Mouse (Mus musculus) liver, adult (tissue): Measurements from ENCODE around the gene Arl2bp.

Experiments used
- GATA4 ChIP-seq: IDR thresholded peaks from 2 replicates; pipeline ENCODE4 v1.6.1; 2014; ENCODE audit warnings: mild to moderate bottlenecking, low read length; ENCODE audit not compliant: insufficient replicate concordance

The Arl2bp gene

DNA sequence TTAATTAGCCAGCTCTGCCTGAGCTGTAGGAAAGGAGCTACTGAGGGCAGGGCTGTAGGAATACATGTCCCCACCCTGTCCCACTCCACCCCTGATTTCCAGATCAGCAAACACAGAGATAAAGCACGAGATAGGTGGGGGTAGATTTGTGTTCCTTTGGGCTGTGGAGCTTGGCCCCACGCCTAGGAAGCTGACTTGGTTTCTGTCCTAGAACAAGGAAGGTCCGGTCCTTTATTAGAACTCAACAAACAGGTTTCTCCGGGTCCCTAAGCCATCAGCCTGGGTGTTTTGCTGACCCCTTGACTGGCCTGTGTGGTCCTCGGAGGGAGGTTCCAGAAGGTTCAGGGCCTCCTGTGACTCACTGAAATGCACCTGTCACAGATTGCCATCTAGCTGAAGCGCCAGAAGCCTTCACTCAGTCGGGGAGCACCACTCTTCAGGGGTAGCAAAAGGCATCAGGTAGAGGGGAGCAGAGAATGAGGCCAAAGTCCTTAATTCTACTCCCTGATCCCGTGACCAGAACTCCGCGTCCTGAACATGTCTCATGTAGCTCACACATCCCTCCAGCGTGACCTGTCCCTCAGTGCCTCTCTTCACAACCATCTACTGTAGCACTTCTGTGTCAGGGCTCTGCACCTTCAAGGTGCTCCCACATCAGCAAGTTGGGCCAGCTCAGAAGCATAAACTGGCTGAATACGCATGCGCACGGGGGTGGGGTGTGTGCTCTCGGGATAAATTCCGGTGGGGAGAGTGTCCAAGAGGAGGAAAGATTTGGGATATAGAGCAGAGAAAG lies 16.5 kb downstream of the Arl2bp start:
- no peak for TF ChIP-seq GATA4

DNA sequence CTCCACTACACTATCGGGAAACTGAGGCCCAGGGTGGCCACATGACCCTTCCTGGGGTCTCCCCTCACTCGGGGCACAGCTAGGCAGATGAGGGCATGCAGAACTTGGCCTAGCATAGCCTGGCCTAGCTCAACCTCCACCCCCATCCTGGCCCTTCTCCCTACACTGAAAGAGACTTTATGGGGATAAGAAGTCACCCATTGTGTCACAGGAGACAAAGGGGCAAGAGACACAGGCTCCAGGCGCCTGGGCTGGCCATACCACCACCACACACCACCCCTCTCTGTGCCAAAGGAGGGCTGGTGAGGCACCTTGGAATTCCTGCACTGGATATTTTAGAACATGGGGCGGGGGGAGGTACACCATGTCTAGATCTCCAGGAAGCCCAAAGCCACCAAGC lies 17.9 kb downstream of the Arl2bp start:
- TF ChIP-seq GATA4, result no peak

DNA sequence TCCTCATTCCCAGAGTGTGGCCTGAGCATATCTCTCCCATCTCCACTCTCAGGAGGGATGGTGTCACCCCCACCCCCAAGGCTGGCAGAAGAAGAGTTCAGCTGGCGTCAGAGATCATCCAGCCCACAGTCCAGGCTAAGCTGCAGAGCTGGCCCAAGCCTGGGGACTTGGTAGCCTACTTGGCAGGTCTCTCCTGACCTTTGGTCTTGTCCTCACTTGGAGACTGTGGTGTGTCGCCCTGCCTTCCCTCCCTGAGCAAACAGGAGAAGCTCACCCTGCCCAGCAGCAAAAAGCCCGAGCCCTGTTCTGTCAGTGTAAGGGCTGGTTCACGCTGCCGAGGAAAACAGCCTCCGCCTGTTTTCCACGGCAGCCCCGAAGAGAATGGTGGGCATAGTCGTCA lies 19.6 kb downstream of the Arl2bp start:
- TF ChIP-seq GATA4, result peak; percentile 32; the same call in 1 of the 2 replicates

DNA sequence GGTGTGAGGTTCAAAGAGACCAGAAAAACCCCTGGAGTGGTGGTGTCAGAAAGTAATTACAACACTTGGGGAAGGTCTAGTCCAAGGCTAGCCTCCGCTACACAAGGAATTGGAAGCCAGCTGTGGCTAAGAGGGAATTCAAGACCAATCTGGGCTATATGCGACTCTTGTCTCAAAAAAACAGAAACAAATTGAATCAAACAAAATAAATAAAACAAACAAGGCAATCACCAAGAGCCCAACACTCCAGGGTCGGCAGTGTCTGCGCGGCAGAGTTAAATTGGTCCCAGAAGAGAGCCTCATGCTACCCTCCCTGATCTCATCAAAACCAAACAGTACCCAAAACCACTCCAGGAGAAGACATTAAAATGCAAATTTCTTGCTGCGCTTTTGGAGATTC lies 28.3 kb downstream of the Arl2bp start:
- no peak for TF ChIP-seq GATA4

DNA sequence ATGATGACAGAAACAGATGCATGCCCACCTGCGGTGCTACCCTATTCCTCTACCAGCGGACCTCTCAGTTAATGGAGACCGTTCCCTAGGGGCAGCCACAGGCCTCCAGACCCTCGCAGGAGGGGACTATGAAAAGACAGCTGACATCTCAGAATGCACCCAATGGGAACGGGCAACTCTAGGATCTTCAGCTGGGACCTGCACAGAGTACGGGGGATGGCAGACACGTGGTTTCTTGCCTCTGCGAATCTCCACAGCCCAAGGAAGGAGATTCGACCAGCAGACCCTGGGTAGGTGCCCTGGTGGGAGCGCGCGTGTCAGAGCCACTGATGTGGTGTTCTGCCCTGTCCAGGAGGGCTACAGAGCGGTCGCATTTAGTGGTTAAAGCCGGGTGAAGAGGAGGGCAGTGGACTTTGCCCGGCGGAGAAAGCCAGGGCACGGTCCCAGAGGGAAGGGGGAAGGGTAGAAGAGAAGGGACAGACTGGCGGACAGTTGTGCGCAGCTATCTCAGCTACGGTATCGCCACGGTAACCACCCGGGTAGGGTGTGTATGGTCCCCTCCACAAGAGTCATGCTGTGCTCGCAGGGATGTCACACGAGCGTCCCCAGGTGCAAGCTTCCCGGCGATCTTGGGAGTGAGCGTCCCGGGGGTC lies 29.1 kb downstream of the Arl2bp start:
- no peak for TF ChIP-seq GATA4

DNA sequence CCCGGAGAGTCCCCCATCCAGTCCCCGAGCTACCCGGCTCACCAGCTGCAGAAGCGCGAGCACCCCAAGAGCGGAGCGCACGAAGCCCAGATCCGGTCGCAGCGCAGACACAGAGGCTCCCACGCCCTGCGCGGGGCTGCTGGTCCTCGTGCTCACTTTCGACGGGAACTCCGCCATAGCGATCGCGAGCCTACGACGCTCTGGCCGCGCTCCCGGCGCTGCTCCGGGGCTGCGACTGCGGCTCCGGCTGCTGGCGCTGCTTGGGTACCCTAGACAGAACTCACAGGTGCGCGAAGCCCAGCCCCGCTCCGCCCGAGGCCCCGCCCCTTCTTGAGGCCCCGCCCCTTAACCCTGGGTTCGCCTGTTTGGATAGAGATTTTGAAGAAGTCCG lies 29.6 kb downstream of the Arl2bp start, which contains the start of gene Pllp:
Gene Pllp, minus strand, starts transcription at position 285 of the 391 bp plus-strand sequence.
- TF ChIP-seq GATA4, result no peak

DNA sequence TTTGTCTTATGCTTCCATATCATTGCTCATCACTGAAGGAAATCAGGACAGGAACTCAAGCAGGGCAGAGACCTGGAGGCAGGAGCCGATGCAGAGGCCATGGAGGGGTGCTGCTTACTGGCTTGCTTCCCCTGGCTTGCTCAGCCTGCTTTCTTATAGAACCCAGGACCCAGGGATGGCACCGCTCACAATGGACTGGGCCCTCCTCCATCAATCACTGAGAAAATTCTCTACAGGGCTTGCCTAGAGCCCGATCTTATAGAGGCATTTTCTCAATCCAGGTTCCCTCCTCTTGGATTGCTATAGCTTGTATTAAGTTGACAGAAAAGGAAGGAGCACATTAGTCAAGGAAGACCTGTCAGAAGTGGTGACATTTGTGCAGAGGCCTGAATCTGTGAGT lies 30.2 kb downstream of the Arl2bp start:
- no peak for TF ChIP-seq GATA4

DNA sequence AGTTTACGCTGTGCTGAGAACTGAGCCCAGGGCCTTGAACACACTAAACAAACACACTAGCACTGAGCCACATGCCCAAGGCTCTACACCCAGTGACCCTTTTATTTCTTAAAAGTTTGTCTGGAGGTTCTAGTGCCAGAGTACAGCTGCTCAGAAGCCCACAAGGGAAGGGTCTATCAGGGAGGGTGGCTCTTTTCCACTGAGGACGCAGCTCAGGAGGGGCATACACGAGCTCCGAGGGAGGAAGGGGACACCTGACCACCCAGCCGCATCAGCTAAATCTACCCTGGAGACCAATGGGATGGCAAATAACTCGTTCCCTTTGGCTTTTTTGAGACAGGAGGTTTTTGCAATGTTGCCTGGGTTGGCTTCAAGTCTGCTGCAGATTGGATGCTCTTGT lies 31.6 kb downstream of the Arl2bp start:
- TF ChIP-seq GATA4, result no peak

DNA sequence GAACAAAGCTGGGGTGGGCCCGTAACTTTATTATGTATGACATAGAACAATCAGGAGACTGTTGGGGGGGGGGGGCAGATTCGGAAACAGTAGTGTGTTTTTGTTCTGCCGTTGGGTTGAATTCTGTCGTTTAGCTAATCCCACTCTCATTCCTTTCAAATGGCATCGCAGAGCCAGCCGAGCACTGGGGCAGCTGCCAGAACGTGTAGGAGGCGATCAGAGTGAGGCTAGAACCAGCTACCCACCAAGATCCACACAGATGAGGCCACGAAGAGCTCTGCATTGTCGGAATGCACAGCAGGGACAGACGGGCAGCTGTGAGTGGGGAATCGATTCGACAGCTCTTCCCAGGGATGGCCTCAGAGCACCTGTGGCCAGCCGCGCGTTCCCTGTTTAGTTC lies 33.0 kb downstream of the Arl2bp start:
- TF ChIP-seq GATA4, result no peak

DNA sequence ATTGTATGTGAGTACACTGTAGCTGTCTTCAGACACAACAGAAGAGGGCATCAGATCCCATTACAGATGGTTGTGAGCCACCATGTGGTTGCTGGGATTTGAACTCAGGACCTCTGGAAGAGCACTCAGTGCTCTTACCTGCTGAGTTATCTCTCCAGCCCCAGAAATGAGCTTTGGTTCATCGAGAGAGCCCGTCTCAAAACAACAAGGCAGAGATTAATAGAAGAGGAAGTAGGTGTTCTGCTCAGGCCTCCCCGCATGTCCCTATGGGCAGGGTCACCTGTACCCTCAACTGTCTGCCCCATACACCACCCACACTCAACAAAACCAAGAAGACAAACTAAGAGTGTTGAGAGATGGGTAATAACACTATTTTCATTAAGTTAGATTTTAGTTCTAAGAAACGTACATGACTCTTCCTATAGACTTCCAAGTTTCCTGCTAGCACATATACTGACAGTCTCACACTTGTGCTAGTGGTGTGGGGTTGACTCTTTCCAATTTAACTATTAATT lies 34.1 kb downstream of the Arl2bp start:
- TF ChIP-seq GATA4, result no peak

DNA sequence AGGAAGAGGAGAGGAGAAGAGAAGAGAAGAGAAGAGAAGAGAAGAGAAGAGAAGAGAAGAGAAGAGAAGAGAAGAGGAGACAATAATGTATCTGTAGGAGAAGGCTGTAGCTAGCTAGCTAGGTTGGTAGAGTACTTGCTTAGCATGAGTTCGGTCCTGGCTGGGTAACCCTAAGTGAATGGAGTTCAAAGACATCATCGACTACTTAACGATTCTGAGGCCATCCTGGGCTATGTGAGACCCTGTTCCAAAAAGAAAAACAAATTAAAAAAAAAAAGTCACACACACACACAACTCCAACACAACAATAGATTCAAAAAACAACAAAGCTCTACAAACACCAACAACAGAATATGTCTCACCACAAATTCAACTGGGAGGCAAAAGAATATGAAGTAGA lies 35.8 kb downstream of the Arl2bp start:
- TF ChIP-seq GATA4, result no peak

DNA sequence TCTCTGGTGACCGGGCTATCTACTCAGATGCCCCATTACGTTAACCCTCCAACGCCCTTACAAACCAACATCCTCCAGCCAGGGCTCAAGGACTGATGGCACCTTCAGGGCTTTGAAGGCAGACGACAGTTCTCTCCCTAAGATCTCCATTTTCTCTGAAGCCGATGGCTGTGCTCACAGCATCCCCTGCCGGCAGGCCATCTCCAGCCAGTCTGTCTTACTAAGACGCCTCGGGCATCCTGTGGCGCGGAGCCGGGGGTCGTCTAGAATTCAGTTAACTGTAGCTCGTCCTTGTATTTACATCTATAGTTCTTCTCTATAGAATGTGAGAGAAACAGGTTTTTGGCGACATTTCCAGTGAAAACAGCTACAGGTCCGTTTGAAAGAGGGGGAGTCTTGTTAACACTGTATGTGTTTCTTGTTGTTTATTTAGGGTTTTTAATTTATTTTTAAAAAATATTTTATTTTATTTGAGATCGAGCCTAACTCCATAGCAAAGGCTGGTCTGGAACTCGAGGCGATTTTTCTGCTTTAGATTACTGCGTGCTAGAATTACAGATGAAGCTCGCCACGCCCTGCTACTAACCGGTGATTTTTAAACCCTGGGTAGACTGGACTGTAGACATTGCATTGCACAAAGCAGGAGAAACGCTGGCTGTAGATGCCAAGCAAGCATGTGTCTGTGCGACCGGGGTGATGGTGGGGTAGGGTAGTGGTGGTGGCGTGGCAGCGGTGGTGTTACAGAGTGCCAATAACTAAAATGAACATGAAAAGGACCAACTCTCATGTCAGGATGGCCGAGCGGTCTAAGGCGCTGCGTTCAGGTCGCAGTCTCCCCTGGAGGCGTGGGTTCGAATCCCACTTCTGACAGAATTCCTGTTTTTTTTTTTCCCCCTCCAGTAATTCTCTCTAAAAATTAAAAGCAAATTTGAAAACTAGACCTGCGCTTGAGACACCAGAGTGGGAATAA lies 36.7 kb downstream of the Arl2bp start:
- TF ChIP-seq GATA4, result no peak

DNA sequence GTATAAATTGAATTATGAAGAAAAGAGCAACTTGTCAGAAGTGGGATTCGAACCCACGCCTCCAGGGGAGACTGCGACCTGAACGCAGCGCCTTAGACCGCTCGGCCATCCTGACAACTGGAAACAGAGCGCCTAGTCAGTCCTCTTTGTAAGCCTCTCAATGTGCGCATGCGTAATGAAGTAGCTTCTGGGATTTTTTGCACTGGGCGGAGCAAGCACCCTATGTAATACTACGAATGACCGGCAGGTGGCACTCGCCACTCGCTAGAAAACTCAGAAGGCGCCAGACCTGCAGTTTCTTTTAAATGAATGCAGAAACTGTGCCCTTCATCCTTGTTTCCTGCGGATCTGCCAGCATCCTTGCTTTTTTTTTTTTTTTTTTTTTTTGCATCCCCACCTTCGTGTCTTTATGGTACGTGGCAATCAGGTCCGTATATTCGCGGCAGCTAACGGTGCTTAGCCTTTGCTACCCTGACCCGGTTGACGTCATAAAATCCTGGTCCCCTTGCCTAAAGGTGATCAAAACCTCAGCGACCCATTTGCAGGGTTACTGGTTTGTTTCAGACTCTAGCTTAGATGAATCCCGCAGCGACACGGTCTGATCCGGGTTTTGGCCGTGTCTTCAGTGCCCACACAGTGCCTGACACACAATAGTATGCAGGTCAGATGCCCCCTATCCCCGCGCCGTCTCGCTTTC lies 37.7 kb downstream of the Arl2bp start:
- no peak for TF ChIP-seq GATA4

DNA sequence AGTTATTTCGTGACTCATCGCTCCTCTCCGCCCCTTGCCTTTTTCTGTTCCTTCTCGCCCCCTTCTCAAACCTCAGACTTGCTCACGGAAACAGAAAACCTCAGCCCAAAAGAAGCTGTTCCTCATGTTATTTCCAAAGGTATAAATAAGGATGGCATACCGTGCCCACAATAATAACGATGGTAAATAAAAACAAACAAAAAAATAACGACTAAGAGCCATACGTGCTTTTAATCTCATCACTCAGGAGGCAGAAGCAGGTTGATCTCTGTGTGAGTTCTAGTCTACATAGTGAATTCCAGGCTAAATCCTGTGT lies 38.2 kb downstream of the Arl2bp start:
- no peak for TF ChIP-seq GATA4
